Mouse (Mus musculus): Measurements from ENCODE around the gene Grm5.

- TF ChIP-seq CTCF (IDR thresholded peaks at IDR 0.05) (no peak), EP300 (IDR thresholded peaks at IDR 0.05) (no peak)
Measured at GRCm38 (mm10) chr7:87937415-87937814, 353.4 kb downstream of the Grm5 start.
